Mouse (Mus musculus) embryonic fibroblast, embryonic 13.5 days (primary cell): ENCODE data around the gene Mtf1. TPM values are rescaled to one million over a fixed set of nuclear protein-coding genes. Genes with fewer than 3 reads are reported as not detected.
A peak's percentile ranks its signal among the peaks of the same experiment; 100 is the strongest.

Experiments used
- H3K27ac ChIP-seq: 2 replicates; pipeline ENCODE4 v1.5.1; 2012; ENCODE audit warnings: low read length, control low read depth, inconsistent platforms; ENCODE audit not compliant: insufficient read depth
- H3K4me1 ChIP-seq: 2 replicates; pipeline ENCODE4 v1.6.1; 2011; ENCODE audit warnings: low read length; ENCODE audit not compliant: control insufficient read depth, insufficient read depth
- H3K4me3 ChIP-seq: 2 replicates; pipeline ENCODE4 v1.5.1; 2011; ENCODE audit warnings: mild to moderate bottlenecking, control low read depth, low read length; ENCODE audit not compliant: insufficient read depth
- CTCF ChIP-seq: IDR thresholded peaks from 2 replicates; pipeline ENCODE4 v1.5.1; 2011; ENCODE audit warnings: mild to moderate bottlenecking, control low read depth, low read length, moderate library complexity, borderline replicate concordance; ENCODE audit not compliant: insufficient read depth
- POLR2A ChIP-seq: IDR thresholded peaks from 2 replicates; pipeline ENCODE4 v1.6.1; 2011; ENCODE audit warnings: low read depth, mild to moderate bottlenecking, control low read depth, low read length, moderate library complexity
- polyA plus RNA-seq: library from polyadenylated mRNA; stranded (reverse); fragments of >200 nt; gene quantifications from 2 replicates; pipeline ENCODE4 v1.2.4, GENCODE M21; 2011; ENCODE audit warnings: low read depth; ENCODE audit not compliant: missing spikeins, insufficient read length

The Mtf1 gene
- polyA plus RNA-seq, 1 experiment, result 16.4 TPM

DNA sequence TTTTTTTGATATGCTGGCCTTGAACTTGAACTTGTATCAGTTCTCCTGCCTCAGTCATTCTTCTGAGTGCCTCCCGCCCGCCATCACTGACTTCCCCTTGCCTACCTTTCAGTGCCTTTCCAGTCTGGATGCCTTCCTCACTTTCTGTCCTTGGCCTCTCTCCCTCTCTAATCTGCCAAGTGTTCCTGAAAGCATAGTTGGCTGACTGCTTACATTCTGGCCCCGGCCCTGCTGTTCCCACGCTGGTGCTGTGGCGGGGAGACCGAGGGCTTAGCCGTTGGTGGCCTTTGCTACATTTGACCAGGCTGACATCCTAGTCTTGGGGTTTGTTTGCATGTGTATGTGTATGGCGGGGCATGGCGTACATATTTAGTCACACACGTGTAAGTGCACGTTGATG lies 14.0 kb downstream of the Mtf1 start:
- no peak overlapping the region for H3K4me3 ChIP-seq
- peaks cover 7% of the 10 kb centered on the region for H3K4me1 ChIP-seq
- no peak for TF ChIP-seq POLR2A
- no peak for TF ChIP-seq CTCF
- no peak overlapping the region for H3K27ac ChIP-seq

DNA sequence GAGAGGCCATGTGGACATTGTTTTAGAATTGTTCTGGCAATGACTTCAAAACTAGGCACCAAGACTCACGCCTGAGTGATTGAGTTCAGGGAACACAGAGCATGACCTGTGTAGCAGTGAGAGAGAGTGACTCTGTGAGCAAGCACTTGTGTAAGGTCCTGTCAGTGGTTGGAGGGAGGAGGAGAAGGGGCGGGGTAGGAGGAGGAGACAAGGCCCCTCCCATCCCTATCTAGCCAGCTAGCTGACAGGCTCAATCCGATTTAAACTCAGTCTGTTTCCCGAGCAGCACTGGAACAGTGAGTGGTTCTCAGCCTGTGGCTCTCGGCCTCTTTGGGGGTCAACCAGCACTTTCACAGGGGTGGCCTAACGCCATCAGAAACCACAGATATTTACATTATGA lies 15.9 kb downstream of the Mtf1 start:
- Histone ChIP-seq H3K4me3 (no peak overlapping the region), H3K4me1 (peaks cover 7% of the 10 kb centered on the region), H3K27ac (no peak overlapping the region)
- TF ChIP-seq POLR2A (no peak), CTCF (no peak)

DNA sequence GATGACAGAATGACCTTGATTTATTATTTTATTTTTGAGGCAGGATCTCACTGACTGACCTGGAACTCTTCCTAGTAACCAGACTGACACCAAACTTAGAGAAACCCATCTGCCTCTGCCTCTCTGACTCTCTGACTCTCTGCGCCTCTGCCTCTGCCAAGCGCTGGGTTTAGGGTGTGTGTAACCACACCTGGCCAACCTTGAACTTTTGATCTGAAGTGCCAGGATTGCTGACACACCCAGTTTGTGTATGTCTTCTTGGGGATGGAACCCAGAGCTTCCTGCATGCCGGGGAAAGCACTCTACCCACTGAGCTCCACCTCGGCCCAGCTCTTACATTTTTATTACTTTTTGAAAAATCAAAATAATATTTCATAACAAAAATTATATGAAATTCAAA lies 16.9 kb downstream of the Mtf1 start:
- H3K4me3 ChIP-seq, result no peak overlapping the region
- TF ChIP-seq CTCF (no peak), POLR2A (no peak)
- no peak overlapping the region for H3K27ac ChIP-seq
- H3K4me1 ChIP-seq, result peaks cover 7% of the 10 kb centered on the region

DNA sequence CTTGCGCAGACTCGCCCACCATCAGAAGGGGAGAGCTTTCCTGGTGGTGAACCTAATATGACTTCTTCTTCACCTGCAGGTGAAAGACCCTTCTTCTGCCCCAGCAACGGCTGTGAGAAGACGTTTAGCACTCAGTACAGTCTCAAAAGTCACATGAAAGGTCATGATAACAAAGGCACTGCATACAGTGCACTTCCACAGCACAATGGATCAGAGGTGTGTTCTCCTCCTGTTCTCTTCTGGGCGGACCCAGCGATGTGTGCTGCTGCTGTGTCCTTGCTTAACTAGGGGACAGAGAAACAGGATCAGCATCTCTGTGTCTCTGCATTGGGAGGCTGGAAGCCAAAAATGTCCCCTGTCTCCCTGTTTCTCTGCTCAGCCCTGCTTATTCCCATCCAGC lies 23.1 kb downstream of the Mtf1 start:
- TF ChIP-seq POLR2A, result no peak
- TF ChIP-seq CTCF, result no peak
- no peak overlapping the region for H3K27ac ChIP-seq
- H3K4me1 ChIP-seq, result peaks cover 4% of the 10 kb centered on the region; the same call in 1 of the 2 replicates
- H3K4me3 ChIP-seq, result no peak overlapping the region

DNA sequence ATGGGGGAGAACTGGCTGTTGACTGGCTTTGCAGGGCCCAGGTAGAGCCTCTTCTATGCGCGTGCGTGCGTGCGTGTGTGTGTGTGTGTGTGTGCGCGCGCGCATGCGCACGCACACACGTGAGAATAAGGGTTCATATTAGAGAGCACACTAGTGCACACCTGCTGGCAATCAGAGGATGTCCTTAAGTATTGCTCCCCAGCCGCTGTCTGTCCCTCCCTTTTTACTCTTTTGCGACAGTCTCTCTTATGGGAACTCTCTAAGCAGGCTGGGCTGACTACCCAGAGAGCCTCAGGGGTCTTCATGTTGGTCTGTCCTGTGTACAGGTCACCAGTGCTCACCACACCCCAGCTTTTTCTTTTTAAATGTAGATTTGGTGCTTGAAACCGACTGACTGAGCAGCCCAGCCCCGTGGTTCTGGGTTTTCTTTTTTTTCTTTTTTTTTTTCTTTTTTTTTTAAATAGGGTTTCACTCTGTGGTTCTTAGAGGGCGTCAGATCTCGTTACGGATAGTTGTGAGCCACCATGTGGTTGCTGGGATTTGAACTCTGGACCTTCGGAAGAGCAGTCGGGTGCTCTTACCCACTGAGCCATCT lies 23.6 kb downstream of the Mtf1 start:
- Histone ChIP-seq H3K27ac (no peak overlapping the region), H3K4me3 (no peak overlapping the region), H3K4me1 (peaks cover 4% of the 10 kb centered on the region; the same call in 1 of the 2 replicates)
- TF ChIP-seq CTCF (no peak), POLR2A (no peak)

DNA sequence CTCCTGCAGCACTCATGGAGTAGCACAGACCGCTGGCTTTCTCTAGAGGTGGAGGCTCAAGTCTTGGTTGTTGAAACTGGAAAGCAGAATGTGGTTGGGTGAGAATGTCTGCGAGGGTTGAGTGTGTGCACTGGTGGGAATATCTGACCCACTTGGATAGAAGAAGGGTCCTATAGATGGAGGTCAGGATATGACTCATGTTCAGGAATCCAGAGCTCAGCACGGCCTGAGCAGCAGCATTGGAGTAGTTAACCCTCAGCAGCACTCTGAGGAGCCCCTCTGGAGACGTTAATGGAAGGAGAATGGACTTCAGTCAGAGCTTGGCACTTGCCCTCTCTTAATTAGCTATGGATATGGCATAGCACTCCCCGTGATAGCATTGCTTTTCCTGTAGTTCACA lies 27.8 kb downstream of the Mtf1 start:
- Histone ChIP-seq H3K4me3 (no peak overlapping the region), H3K4me1 (peaks cover 4% of the 10 kb centered on the region; the same call in 1 of the 2 replicates), H3K27ac (peak overlapping the region; percentile 38)
- TF ChIP-seq CTCF (no peak), POLR2A (no peak)

DNA sequence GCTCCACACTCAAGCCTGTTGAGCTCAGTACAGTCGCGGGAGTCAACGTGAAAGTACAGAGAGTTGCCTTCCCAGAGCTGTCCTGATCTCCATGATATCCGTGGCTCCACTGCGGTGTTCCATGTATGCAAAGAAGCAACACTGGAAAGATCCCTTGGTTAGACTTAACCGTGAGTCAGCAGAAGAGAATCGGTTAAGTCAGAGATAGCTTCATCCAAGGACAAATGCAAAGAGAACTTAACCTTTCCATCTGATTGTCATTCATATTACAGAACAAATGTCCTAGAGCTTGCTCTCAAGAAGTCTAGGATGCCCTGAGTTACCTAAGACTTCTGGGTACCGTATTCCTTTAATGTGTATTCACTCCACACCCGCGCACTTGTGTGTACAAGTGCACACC lies 30.9 kb downstream of the Mtf1 start:
- TF ChIP-seq CTCF, result no peak
- no peak for TF ChIP-seq POLR2A
- H3K4me3 ChIP-seq, result no peak overlapping the region
- peaks cover 4% of the 10 kb centered on the region; the same call in 1 of the 2 replicates for H3K4me1 ChIP-seq
- no peak overlapping the region for H3K27ac ChIP-seq

DNA sequence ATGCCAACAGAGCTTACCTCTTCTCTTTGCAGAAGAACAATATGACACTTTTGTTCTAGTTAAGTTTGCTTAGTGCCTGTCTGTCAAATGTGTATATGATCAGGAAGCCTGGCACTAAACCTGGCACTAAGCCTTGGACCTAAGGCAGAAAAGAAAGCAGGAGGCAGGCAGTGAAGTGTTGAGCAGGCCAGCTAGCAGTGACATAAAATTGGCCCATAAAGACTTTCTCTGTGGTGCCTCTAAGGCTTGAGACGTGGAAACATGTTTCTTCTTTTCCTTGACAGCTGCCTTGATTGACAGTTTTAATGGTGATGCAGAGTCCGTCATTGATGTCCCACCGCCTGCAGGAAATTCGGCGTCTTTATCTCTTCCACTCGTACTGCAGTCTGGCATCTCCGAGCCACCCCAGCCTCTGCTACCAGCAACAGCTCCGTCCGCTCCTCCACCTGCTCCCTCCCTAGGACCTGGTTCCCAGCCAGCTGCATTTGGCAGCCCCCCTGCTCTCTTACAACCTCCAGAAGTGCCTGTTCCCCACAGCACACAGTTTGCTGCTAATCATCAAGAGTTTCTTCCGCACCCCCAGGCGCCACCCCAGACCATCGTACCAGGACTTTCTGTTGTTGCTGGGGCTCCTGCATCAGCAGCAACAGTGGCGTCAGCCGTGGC lies 36.3 kb downstream of the Mtf1 start:
- Histone ChIP-seq H3K4me3 (no peak overlapping the region), H3K4me1 (no peaks in the 10 kb centered on the region), H3K27ac (no peak overlapping the region)
- no peak for TF ChIP-seq POLR2A
- TF ChIP-seq CTCF, result no peak

DNA sequence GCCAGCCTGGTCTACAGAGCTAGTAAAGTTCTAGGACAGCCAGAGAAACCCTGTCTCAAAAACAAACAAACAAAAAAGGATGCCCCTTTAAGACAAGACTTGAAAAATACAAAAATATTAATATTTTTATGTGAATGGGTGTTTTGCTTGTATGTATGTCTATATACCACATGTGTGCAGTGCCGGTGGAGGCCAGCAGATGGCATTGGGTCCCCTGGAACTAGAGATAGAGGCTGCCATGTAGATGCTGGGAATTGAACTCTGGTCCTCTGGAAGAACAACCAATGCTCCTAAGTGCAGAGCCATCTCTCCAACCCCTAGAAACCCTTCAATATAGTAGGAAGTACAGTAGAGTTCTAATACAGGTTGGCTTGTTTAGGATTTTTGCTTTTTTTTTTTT lies 39.1 kb downstream of the Mtf1 start:
- Histone ChIP-seq H3K4me1 (no peaks in the 10 kb centered on the region), H3K4me3 (no peak overlapping the region), H3K27ac (no peak overlapping the region)
- TF ChIP-seq CTCF (no peak), POLR2A (no peak)

DNA sequence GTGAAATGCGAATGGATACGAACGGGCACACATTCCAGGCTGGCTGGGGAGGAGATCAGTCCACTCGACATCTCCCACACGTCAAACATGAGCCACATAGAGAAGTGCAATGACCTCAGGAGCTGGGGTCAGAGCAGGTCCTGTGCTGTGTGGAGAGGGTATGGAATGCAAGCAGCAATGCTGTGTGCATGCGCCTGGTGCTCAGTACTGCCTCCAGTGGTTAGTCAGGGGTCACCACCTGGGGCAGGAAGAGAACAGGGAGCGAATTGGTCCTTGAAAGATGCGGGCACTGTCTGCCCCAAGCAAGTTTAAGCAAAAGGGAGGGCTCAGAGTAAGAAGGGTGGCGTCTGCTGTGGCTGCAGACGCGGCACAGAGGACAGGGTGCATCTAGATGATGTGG lies 41.6 kb downstream of the Mtf1 start:
- TF ChIP-seq POLR2A (no peak), CTCF (peak; percentile 97; the same call in 1 of the 2 replicates)
- H3K4me3 ChIP-seq, result no peak overlapping the region
- H3K4me1 ChIP-seq, result no peaks in the 10 kb centered on the region
- no peak overlapping the region for H3K27ac ChIP-seq
